Mouse (Mus musculus) MEL (cell line): Measurements from ENCODE around the gene Ints11. TPM values are rescaled to one million over a fixed set of nuclear protein-coding genes. Genes with fewer than 3 reads are reported as not detected.

Source experiments
- DNase-seq: peaks from one replicate; pipeline ENCODE4 v3.0.0; 2011; ENCODE audit warnings: low read depth, low spot score
- H3K27ac ChIP-seq: 2 replicates; pipeline ENCODE4 v1.5.1; 2012; ENCODE audit warnings: low read depth, mild to moderate bottlenecking, control low read depth, low read length, moderate library complexity; ENCODE audit not compliant: control insufficient read depth
- H3K27me3 ChIP-seq, 2 experiments: fragments of 150-350 bp in 1 of 2; sonication (generic) in 1 of 2; 2 replicates each; pipeline ENCODE4 v1.6.1; 2012; ENCODE audit warnings: low read length in 2 of 2, mild to moderate bottlenecking in 2 of 2, improper control_type of control experiment in 1 of 2, moderate library complexity in 1 of 2; ENCODE audit not compliant: insufficient read depth in 2 of 2, control insufficient read depth in 1 of 2
- H3K36me3 ChIP-seq, 2 experiments: 2 replicates each; pipeline ENCODE4 v1.6.1; 2012 to 2014; ENCODE audit warnings: low read length in 2 of 2, improper control_type of control experiment in 1 of 2, inconsistent platforms in 1 of 2, mild to moderate bottlenecking in 1 of 2; ENCODE audit not compliant: insufficient read depth in 2 of 2, control insufficient read depth in 1 of 2
- H3K4me1 ChIP-seq, 2 experiments: fragments of 150-350 bp in 1 of 2; sonication (generic) in 1 of 2; 2 replicates each; pipeline ENCODE4 v1.6.1; 2012; ENCODE audit warnings: low read length in 2 of 2, improper control_type of control experiment in 1 of 2, mild to moderate bottlenecking in 1 of 2; ENCODE audit not compliant: insufficient read depth in 2 of 2, control insufficient read depth in 1 of 2
- H3K4me3 ChIP-seq, 2 experiments: fragments of 150-350 bp in 1 of 2; sonication (generic) in 1 of 2; 2 replicates each; pipeline ENCODE4 v1.5.1; 2012; ENCODE audit warnings: low read depth in 2 of 2, low read length in 2 of 2, mild to moderate bottlenecking in 2 of 2, moderate library complexity in 2 of 2, control low read depth in 1 of 2, improper control_type of control experiment in 1 of 2; ENCODE audit not compliant: control insufficient read depth in 1 of 2, insufficient read depth in 1 of 2
- H3K79me2 ChIP-seq: 2 replicates; pipeline ENCODE4 v1.6.1; 2012; ENCODE audit warnings: mild to moderate bottlenecking, low read length, moderate library complexity; ENCODE audit not compliant: control insufficient read depth, poor library complexity, insufficient read depth
- H3K9ac ChIP-seq: 2 replicates; pipeline ENCODE4 v1.6.1; 2012; ENCODE audit warnings: low read depth, mild to moderate bottlenecking, control low read depth, low read length, moderate library complexity; ENCODE audit not compliant: control insufficient read depth, poor library complexity, severe bottlenecking
- H3K9me3 ChIP-seq: fragments of 150-350 bp; sonication (generic); replicated peaks from 2 replicates; pipeline ENCODE4 v1.6.1; 2012; ENCODE audit warnings: mild to moderate bottlenecking, low read length, improper control_type of control experiment, moderate library complexity; ENCODE audit not compliant: insufficient read depth
- CHD1 ChIP-seq: IDR thresholded peaks from 2 replicates; pipeline ENCODE4 v1.6.1; 2012; ENCODE audit warnings: low read depth, mild to moderate bottlenecking, inconsistent platforms, low read length, improper control_type of control experiment
- E2F4 ChIP-seq: IDR thresholded peaks from 2 replicates; pipeline ENCODE4 v1.6.1; 2011; ENCODE audit warnings: low read depth, low read length, improper control_type of control experiment, borderline replicate concordance
- ELF1 ChIP-seq: IDR thresholded peaks from 2 replicates; pipeline ENCODE4 v1.6.1; 2014; ENCODE audit warnings: low read depth, mild to moderate bottlenecking, inconsistent platforms, low read length, improper control_type of control experiment, moderate library complexity
- EP300 ChIP-seq, 2 experiments: IDR thresholded peaks; 2 replicates each; pipeline ENCODE4 v1.6.1; 2011; ENCODE audit warnings: improper control_type of control experiment in 2 of 2, low read length in 2 of 2, low read depth in 1 of 2, mild to moderate bottlenecking in 1 of 2
- ETS1 ChIP-seq: IDR thresholded peaks from 2 replicates; pipeline ENCODE4 v1.6.1; 2012; ENCODE audit warnings: low read depth, mild to moderate bottlenecking, inconsistent platforms, low read length, improper control_type of control experiment, moderate library complexity
- GATA1 ChIP-seq: IDR thresholded peaks from 2 replicates; pipeline ENCODE4 v1.6.1; 2011; ENCODE audit warnings: low read depth, low read length, improper control_type of control experiment
- HCFC1 ChIP-seq: IDR thresholded peaks from 2 replicates; pipeline ENCODE4 v1.6.1; 2012; ENCODE audit warnings: low read depth, mild to moderate bottlenecking, inconsistent platforms, low read length, improper control_type of control experiment, moderate library complexity
- MAFK ChIP-seq: IDR thresholded peaks from 2 replicates; pipeline ENCODE4 v1.6.1; 2011; ENCODE audit warnings: low read depth, mild to moderate bottlenecking, low read length, improper control_type of control experiment, borderline replicate concordance
- MEF2A ChIP-seq: IDR thresholded peaks from 2 replicates; pipeline ENCODE4 v1.6.1; 2014; ENCODE audit warnings: low read depth, mild to moderate bottlenecking, inconsistent platforms, low read length, improper control_type of control experiment; ENCODE audit not compliant: poor library complexity, insufficient replicate concordance, severe bottlenecking; ENCODE audit errors: extremely low read depth
- MXI1 ChIP-seq: IDR thresholded peaks from 2 replicates; pipeline ENCODE4 v1.6.1; 2011; ENCODE audit warnings: mild to moderate bottlenecking, low read depth, low read length, improper control_type of control experiment
- MYB ChIP-seq: IDR thresholded peaks from 2 replicates; pipeline ENCODE4 v1.6.1; 2011; ENCODE audit warnings: mild to moderate bottlenecking, low read depth, low read length, improper control_type of control experiment
- NELFE ChIP-seq: IDR thresholded peaks from 2 replicates; pipeline ENCODE4 v1.6.1; 2011; ENCODE audit warnings: low read depth, low read length, improper control_type of control experiment
- POLR2A ChIP-seq, 2 experiments: IDR thresholded peaks; 2 replicates each; pipeline ENCODE4 v1.6.1; 2011 to 2012; ENCODE audit warnings: low read length in 2 of 2, mild to moderate bottlenecking in 2 of 2, control low read depth in 1 of 2, improper control_type of control experiment in 1 of 2, low read depth in 1 of 2, moderate library complexity in 1 of 2; ENCODE audit not compliant: control insufficient read depth in 1 of 2, insufficient read depth in 1 of 2, poor library complexity in 1 of 2
- POLR2AphosphoS2 ChIP-seq: IDR thresholded peaks from 2 replicates; pipeline ENCODE4 v1.6.1; 2011; ENCODE audit warnings: low read length, improper control_type of control experiment
- POLR2AphosphoS5 ChIP-seq: IDR thresholded peaks from 2 replicates; pipeline ENCODE4 v1.6.1; 2012; ENCODE audit warnings: low read depth, borderline replicate concordance, mild to moderate bottlenecking, inconsistent platforms, low read length, moderate library complexity, mixed read lengths
- RAD21 ChIP-seq: IDR thresholded peaks from 2 replicates; pipeline ENCODE4 v1.6.1; 2011; ENCODE audit warnings: mild to moderate bottlenecking, low read depth, low read length, improper control_type of control experiment
- UBTF ChIP-seq: IDR thresholded peaks from 2 replicates; pipeline ENCODE4 v1.6.1; 2012; ENCODE audit warnings: low read depth, mild to moderate bottlenecking, inconsistent platforms, low read length, improper control_type of control experiment, moderate library complexity, borderline replicate concordance; ENCODE audit not compliant: insufficient read depth
- USF2 ChIP-seq, 2 experiments: IDR thresholded peaks; 2 replicates each; pipeline ENCODE4 v1.6.1; 2011 to 2012; ENCODE audit warnings: improper control_type of control experiment in 2 of 2, low read length in 2 of 2, borderline replicate concordance in 1 of 2, inconsistent platforms in 1 of 2, low read depth in 1 of 2, mild to moderate bottlenecking in 1 of 2; ENCODE audit not compliant: insufficient read depth in 1 of 2
- ZC3H11A ChIP-seq: IDR thresholded peaks from 2 replicates; pipeline ENCODE4 v1.6.1; 2012; ENCODE audit warnings: low read depth, mild to moderate bottlenecking, inconsistent platforms, low read length, improper control_type of control experiment
- ZMIZ1 ChIP-seq: IDR thresholded peaks from 2 replicates; pipeline ENCODE4 v1.6.1; 2012; ENCODE audit warnings: low read depth, mild to moderate bottlenecking, inconsistent platforms, low read length, improper control_type of control experiment, moderate library complexity
- polyA plus RNA-seq, 2 experiments: library from polyadenylated mRNA; stranded (reverse) in 1 of 2; unstranded in 1 of 2; fragments of >175 nt in 1 of 2; fragments of >200 nt in 1 of 2; gene quantifications; 2 replicates each; pipeline versions ENCODE4 v1.2.1 to v1.2.4; 2012; ENCODE audit warnings: low replicate concordance in 2 of 2, low read depth in 1 of 2; ENCODE audit not compliant: insufficient read length in 2 of 2, insufficient read depth in 1 of 2, missing spikeins in 1 of 2
- total RNA-seq: library from RNA; depleted of rRNA; stranded (reverse); fragments of 300-350 nt; gene quantifications from 2 replicates; pipeline ENCODE4 v1.2.3, GENCODE M21; 2012

Ints11 gene
- total and polyA plus RNA-seq, 3 experiments = 78.9 to 96.8 TPM; not detected in 1

- Histone ChIP-seq H3K9me3 (no peaks in the 10 kb centered on the region), H3K36me3 (peaks cover 4 to 43% of the 10 kb centered on the region in 2 experiments; a peak in 3 of 4 replicates), H3K9ac (no peak overlapping the region), H3K79me2 (peaks cover 4% of the 10 kb centered on the region), H3K4me3 (no peak overlapping the region), H3K27ac (no peak overlapping the region), H3K4me1 (no peaks in the 10 kb centered on the region), H3K27me3 (no peaks in the 10 kb centered on the region)
- DNase-seq = no peak
- TF ChIP-seq POLR2AphosphoS2 (no peak), NELFE (no peak), GATA1 (no peak), E2F4 (no peak), MXI1 (no peak), HCFC1 (no peak), EP300 (IDR thresholded peaks at IDR 0.05; ENCODE audit: low read depth in 1 of 2, low read length in 2 of 2) (no peak)
These were observed 45.9 kb upstream of the Ints11 start for GRCm38 (mm10) chr4:155823443-155823842.

GRCm38 (mm10) chr4:155829866-155830265 is 39.5 kb upstream of the Ints11 start:
- no peak for DNase-seq
- Histone ChIP-seq H3K9ac (no peak overlapping the region), H3K4me3 (no peak overlapping the region), H3K4me1 (peaks cover 0 to 10% of the 10 kb centered on the region in 2 experiments; a peak in 1 of 4 replicates), H3K27ac (no peak overlapping the region), H3K79me2 (peaks cover 15% of the 10 kb centered on the region), H3K27me3 (no peaks in the 10 kb centered on the region), H3K9me3 (no peaks in the 10 kb centered on the region), H3K36me3 (peaks cover 3 to 7% of the 10 kb centered on the region in 2 experiments)
- TF ChIP-seq EP300 (IDR thresholded peaks at IDR 0.05; ENCODE audit: low read depth in 1 of 2, low read length in 2 of 2) (no peak), MYB (no peak), ZC3H11A (no peak), POLR2AphosphoS5 (no peak), POLR2A (IDR thresholded peaks at IDR 0.05; ENCODE audit: control insufficient read depth in 1 of 2, insufficient read depth in 1 of 2, low read depth in 1 of 2, low read length in 2 of 2, poor library complexity in 1 of 2) (no peak), ETS1 (no peak), ELF1 (no peak), UBTF (no peak), MAFK (no peak)

DNA sequence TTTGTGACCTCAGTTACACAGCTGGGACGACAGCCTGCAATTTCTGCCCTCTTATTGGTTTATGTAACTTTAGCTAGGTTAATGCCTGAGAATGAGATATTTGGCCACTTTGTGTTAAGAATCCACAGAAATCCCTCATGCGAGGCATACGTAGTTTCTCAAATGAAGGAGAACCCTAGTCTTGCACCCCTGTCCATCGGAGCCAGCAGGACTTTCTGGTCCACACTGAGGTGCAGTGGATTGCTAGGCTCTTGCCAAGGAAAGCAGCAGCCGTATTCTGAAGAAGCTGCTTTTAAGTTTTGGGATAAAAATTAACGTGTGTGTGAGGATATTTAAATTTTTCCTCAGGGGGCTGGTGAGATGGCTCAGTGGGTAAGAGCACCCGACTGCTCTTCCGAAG is 38.8 kb upstream of the Ints11 start:
- H3K79me2 ChIP-seq = peaks cover 15% of the 10 kb centered on the region
- H3K27me3 ChIP-seq = no peaks in the 10 kb centered on the region
- peak overlapping the region; percentile 57 for H3K27ac ChIP-seq
- no peak for TF ChIP-seq RAD21
- TF ChIP-seq MEF2A = no peak
- TF ChIP-seq GATA1 = no peak
- TF ChIP-seq USF2 (IDR thresholded peaks at IDR 0.05; ENCODE audit: borderline replicate concordance in 1 of 2, insufficient read depth in 1 of 2, low read depth in 1 of 2, low read length in 2 of 2) = no peak
- TF ChIP-seq ZMIZ1 = no peak
- TF ChIP-seq CHD1 = no peak
- no peak for TF ChIP-seq EP300 (IDR thresholded peaks at IDR 0.05; ENCODE audit: low read depth in 1 of 2, low read length in 2 of 2)
- H3K4me1 ChIP-seq = peaks cover 0 to 10% of the 10 kb centered on the region in 2 experiments; a peak in 1 of 4 replicates
- peak overlapping the region; percentile 54 for H3K9ac ChIP-seq
- H3K36me3 ChIP-seq = peaks cover 0 to 7% of the 10 kb centered on the region in 2 experiments; a peak in 2 of 4 replicates
- H3K9me3 ChIP-seq = no peaks in the 10 kb centered on the region
- peak; percentile 68 for DNase-seq
- H3K4me3 ChIP-seq = peak overlapping the region; percentile 24 to 84
